In genomic region chr13:52929209-52930171, GRCm38 (mm10) we compare ENCODE assay signal across 8 mouse cellular contexts. TPM values are rescaled to one million over a fixed set of nuclear protein-coding genes. Genes with fewer than 3 reads are reported as not detected.
A peak's percentile ranks its signal among the peaks of the same experiment; 100 is the strongest.
DNase-seq lines count a peak whose midpoint lies in the region; ATAC-seq and TF ChIP-seq lines count a peak whose summit lies in the region.

Gene Auh (minus strand): TSS chr13:52929681.

- peak; percentile 75 for TF ChIP-seq POLR2A in heart, adult 2 months (IDR thresholded peaks at IDR 0.05; ENCODE audit: insufficient read depth, low read depth, low read length)

- no peak for TF ChIP-seq EP300 in heart, adult 2 months (IDR thresholded peaks at IDR 0.05; ENCODE audit: insufficient read depth, low read depth, low read length)

- DNase-seq in 3T3-L1 (ENCODE audit: low read depth, low spot score) (peak; percentile 87), liver (peak; percentile 96)
- DNase-seq in adrenal gland, postnatal 36 days = peak; percentile 90 to 96
- peak; percentile 89 to 90 for DNase-seq in heart, adult 2 months
- peak; percentile 76 to 83 for DNase-seq in kidney, adult 8-10 months
- DNase-seq in spleen, postnatal 4 days (ENCODE audit: low spot score in 2 of 2) = peak; percentile 89 to 96

- under 1% methylated on average over 62 of the region's 63 CpGs for WGBS in embryonic facial prominence, embryonic 13.5 days
- under 1% methylated on average over 63 of the region's 63 CpGs for WGBS in heart, adult 2 months

- peak within 1 kb of the TSS; percentile 81 for H3K27ac ChIP-seq in embryonic facial prominence, embryonic 13.5 days
- H3K27ac ChIP-seq in heart, adult 2 months = peak within 1 kb of the TSS; percentile 91

- no peaks in the 10 kb centered on the region for H3K27me3 ChIP-seq in embryonic facial prominence, embryonic 13.5 days
- H3K27me3 ChIP-seq in heart, adult 2 months (ENCODE audit: control insufficient read depth, insufficient read depth, low read length) = no peaks in the 10 kb centered on the region

- H3K79me2 ChIP-seq in heart, adult 2 months (replicated peaks; ENCODE audit: control insufficient read depth, insufficient read depth, low read length) = no peaks in the 10 kb centered on the region; the same call in 1 of the 2 replicates

- intact Hi-C loops in heart, adult 2 months (cut with DNase I) = loop anchor here (1.0 to 5.0 kb wide), 2 partner anchors 52 to 217 kb away; partner anchors contain the start of gene Nfil3

- peak; percentile 45 for TF ChIP-seq CTCF in heart, adult 2 months (IDR thresholded peaks at IDR 0.05)

- peaks cover 3% of the 10 kb centered on the region; the same call in 1 of the 2 replicates for H3K9me3 ChIP-seq in embryonic facial prominence, embryonic 13.5 days

- H3K4me1 ChIP-seq in embryonic facial prominence, embryonic 13.5 days = peaks cover 25% of the 10 kb centered on the region
- peaks cover 5% of the 10 kb centered on the region for H3K4me1 ChIP-seq in heart, adult 2 months (ENCODE audit: control insufficient read depth, insufficient read depth, low read length)

- ATAC-seq in embryonic facial prominence, embryonic 13.5 days (ENCODE audit: insufficient number of reproducible peaks, insufficient read depth, low FRiP score, low TSS enrichment, low read depth) = peak; percentile 91
- peak; percentile 91 for ATAC-seq in monocyte, adult 5-6 weeks (replicated peaks; ENCODE audit: insufficient number of reproducible peaks, low FRiP score, low TSS enrichment, poor library complexity, severe bottlenecking)

- H3K9ac ChIP-seq in embryonic facial prominence, embryonic 13.5 days = peak within 1 kb of the TSS; percentile 82
- H3K9ac ChIP-seq in heart, adult 2 months (ENCODE audit: low read depth, low read length) = peak within 1 kb of the TSS; percentile 84

- peak within 1 kb of the TSS; percentile 69 for H3K4me3 ChIP-seq in embryonic facial prominence, embryonic 13.5 days
- H3K4me3 ChIP-seq in heart, adult 2 months = peak within 1 kb of the TSS; percentile 84

- H3K36me3 ChIP-seq in embryonic facial prominence, embryonic 13.5 days = no peaks in the 10 kb centered on the region
- H3K36me3 ChIP-seq in heart, adult 2 months (ENCODE audit: control insufficient read depth, insufficient read depth, low read length) = no peaks in the 10 kb centered on the region

- H3K4me2 ChIP-seq in embryonic facial prominence, embryonic 13.5 days = peak within 1 kb of the TSS; percentile 70

RNA-seq across cellular contexts. Expression of gene Auh, which starts in this region (rescaled TPM):
- total RNA-seq in adrenal gland, postnatal 36 days (2021) = 100 to 1,000 TPM; 130 to 159 TPM
- polyA plus RNA-seq in embryonic facial prominence, embryonic 13.5 days (2015; fragmentation: Nextera tagmentation; extraction: Ambion mirVana) = 46.4 and 53.9 TPM in 2 replicates
- 100 to 1,000 TPM; 135 to 152 TPM for total RNA-seq in heart, adult 2 months (2021)
- polyA plus RNA-seq in heart, adult 2 months (2012; rRNA removed) = 64.6 and 94.0 TPM in 2 replicates
- 67.6 to 97.6 TPM (median 69.5 TPM) in 3 replicates for total RNA-seq in monocyte, adult 5-6 weeks (2017)

Comparison
In these comparisons a context has a peak if more than half of its experiments do, and no peak if none do; other contexts are left out.
1. Peak in every context shown above with its lines: DNase-seq, ATAC-seq, H3K4me3 ChIP-seq and H3K27ac ChIP-seq.